Mouse (Mus musculus): ENCODE results near the gene Hydin.
"Not testable (repeated sequence)": the region's sequence is repeated elsewhere in the genome, so short reads cannot be mapped to it uniquely, and the experiment has no call there.

Gene Hydin

DNA sequence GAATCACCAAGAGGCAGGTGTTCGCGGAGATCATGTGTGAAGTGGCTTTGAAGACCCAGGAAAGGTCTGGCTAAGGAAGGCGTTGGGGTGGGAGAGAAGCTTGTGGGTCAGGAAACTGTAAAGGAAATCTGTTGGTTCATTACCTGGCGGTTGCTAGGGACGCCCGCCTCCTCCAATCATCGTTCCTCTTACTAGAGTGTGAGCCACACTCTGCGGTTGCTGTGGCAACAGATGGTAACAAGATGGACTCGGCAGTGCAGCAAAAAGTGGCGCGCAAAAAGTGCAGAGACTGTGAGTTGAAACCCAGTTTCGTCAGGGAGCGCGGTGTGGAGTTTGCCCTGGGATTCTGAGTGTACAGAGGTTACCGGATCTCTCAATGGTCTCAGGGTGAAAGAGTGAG lies at the start of gene Hydin:
Gene Hydin, plus strand, starts transcription at position 237 of the 400 bp plus-strand sequence.
- DNase-seq (ENCODE audit: low read depth, low spot score): peak; percentile 4

DNA sequence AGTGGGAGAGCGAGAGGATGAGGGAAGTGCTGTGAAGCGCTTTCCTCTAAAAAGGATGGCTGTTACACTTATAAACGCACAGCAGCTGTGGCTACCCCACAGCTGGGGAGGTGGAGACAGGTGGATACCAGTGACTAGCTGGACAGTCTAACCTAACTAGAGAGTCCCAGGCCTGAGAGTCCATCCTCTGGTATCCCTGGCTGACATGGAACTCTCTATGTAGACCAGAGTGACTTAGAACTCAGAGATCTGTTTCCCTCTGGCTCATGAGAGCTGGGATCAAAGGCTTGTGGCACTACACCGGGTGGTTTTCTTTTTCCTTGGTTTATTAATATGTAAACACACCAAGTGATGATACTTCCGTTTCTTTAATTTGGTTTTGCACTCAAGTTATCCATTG lies 49.6 kb upstream of the Hydin start:
- DNase-seq (ENCODE audit: low read depth, low spot score): no peak

DNA sequence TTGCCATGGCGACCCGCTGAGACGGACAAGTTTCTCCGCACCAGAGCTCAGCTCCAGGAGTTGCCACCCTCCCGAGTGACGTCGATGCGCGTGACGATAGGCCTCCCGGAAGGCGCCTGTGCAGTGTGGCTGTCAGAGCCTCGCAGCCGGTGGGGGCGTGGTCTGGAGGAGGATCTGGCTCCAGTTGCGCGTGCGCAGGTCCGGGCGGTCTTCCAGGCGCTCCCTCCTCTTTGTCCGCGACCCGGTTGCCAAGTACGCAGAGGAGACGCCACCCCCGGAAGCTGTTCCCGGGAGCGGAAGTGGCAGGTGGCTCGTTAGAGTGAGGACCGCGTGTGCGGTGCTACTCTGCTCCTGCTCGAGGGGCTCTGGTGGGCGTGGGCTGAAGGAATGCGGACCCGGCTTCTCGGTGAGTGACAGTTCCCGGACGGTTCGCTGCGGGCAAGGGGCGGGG lies 49.1 kb upstream of the Hydin start:
- DNase-seq (ENCODE audit: low read depth, low spot score): peak; percentile 100

DNA sequence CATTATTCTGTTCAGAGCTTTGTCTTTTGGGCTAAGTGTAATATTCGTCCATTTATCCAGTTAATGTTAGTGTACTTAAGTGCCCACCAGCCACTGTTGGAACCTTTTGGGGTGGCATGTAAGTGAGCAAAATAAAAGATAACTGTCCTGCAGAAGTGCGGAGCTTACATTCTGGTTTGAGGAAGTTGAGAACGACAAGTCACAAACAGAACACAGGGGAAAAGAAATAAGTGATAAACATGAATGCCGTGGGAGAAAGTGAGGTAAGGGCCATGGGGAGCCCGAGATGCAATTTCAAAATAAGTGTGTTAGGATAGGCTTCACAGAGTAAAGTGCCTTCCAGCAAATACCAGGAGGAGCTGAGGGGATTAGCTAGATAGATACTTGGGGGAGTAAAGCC lies 48.3 kb upstream of the Hydin start:
- DNase-seq (ENCODE audit: low read depth, low spot score): no peak

DNA sequence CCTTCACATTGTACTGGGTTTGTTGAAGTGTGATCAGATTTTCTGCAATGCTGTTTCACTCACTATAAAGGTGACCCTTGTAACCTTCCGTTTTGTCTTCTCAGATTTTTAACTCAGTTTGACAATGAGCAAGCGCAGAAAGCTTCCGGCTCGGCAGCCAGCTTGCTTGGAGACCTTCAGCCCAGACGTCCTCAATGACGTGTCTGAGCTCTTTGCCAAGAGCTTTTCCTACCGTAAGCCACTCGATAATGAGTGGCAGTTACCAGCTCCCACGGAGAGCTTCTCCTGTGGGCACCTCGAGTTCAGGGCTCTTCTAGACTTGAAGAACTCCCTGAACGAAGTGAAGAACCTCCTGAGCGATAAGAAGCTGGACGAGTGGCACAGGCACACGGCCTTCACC lies 45.8 kb upstream of the Hydin start:
- no peak for DNase-seq (ENCODE audit: low read depth, low spot score)

DNA sequence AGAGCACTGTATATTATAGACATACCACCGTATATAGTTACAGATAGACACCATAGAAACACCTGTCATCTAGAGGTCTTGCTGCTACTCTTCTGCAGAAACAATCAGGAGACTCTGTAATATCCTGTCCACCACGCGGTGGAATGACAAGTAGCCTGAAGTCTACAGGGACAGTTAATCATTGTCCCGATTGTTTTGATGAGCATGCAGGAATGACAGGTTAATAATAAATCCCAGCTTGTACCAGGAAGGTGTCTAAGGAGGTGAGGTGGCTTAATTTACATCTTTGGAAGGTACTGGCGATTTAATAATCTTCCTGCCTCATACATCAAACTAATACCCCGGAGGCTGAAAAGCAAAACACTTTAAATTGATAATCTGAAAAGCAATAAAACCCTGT lies 36.0 kb upstream of the Hydin start:
- no peak for DNase-seq (ENCODE audit: low read depth, low spot score)

DNA sequence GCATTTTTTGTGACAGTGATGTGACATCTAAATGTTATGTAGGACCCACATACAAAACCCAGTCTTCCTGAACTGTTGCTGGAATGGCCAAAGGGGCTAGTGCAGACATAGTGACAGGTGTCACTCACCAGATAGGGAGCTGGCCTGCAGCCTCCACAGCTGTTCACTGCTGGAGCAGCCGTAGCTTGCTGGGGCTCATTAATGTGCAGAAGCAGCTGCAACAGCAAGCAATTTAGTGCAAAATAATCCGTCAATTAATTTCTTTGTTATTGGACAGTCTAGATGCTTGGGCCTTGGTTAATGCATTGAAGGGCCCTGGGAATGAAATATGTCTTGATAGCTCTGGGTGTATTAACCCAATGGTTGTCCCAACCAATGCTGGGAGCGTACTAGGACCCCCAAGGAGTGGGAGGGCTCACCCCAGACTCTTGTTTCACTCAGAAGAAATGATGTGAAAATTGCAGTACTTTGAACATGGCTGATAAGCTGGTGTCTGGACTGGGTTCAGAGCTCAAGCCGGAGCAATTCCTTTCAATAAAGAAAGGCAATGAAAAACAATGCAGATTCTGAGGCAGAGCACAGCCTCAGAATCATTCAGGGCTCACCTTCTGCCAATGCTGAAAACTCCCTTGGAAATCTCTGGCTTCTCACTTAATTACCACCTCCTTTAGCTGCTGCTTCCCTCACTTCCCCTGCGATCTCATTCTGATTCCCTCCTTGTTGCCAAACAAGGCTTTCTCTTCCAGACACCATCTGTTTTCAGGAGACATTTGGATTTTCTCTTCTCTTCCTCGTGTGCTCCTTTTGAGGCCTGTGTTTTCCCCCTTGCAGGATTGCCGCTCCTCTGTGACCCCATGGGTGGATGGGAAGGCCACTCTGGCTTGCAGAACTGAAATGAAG lies 24.2 kb upstream of the Hydin start:
- no peak for DNase-seq (ENCODE audit: low read depth, low spot score)

DNA sequence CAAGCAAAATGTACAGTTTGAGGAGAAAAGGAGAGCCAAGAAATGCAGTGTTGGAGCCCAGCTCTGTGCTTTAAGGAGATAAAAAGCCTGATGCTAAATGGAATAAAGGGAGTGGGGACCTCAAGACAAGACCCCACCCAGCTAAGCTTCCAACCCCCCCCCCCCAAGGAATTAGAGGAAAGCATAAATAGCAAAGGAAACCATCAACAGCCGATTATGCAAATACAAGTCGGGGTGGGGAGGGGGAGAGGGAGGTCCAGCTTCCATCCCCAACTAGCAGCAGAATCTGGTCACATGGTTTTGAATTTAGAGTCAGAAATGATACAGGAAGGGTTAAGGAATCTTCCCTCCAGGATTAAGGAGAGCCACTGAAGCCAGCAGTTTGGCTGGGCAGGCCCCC lies 22.2 kb upstream of the Hydin start:
- no peak for DNase-seq (ENCODE audit: low read depth, low spot score)

DNA sequence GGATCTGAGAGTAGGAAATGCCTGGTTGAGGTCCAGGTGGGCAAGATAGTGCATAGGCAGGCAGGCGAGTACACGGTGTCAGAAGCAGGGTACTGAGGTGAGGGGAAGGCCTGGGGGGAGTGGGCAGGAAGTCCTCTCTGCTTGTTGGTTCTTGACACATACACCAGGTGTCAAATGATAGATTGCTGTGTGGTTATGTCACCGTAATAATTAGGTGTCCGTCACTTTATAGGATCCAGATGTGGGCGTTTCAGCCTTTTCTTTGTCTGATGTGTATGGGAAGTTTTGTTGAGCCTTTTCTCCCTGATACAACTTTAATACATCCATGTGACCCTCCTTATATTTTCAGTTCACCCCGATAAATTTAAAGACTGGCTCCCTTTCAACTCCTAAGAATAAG lies 19.5 kb upstream of the Hydin start:
- no peak for DNase-seq (ENCODE audit: low read depth, low spot score)

DNA sequence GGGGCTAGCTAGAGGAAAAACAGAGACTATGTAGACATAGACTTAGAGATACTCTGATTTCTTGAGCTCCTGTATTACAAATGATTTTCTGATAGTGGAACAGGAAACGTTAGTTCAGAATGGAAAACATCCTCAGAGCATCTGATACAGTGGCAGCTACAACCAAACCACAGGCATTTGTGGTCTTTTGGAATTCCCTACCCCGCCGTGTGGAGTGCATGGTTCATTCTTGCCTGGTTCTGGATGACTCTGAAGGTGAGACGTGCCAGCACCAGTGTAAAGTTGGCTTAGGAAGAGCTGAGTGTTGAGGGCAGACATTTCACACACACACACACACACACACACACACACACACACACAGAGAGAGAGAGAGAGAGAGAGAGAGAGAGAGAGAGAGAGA lies 12.8 kb upstream of the Hydin start:
- DNase-seq (ENCODE audit: low read depth, low spot score): no peak

DNA sequence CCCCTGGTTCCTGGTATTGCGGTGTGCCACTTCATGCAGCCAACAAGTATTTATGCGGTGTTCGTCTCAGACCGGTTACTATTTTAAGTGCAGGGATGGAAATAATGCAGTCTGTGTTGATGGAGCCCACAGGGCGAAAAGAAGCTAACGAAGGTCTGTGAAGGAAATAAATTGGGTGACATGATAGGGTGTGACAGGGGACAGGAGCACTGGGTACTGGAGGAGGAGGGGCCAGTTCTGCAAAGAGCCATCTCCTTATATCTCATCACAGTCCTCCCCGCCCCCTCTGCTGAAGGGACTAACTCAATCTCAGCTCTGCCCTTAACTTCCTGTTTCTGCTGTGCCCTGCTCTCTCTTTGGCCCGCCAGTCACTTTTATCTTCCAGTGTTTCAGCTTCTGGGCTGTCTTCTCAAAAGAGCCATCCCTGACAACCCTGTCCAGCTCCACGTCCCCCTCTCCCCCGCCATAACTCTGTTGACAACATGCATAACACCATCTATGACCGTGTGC lies 926 bp upstream of the Hydin start:
- no peak for DNase-seq (ENCODE audit: low read depth, low spot score)

DNA sequence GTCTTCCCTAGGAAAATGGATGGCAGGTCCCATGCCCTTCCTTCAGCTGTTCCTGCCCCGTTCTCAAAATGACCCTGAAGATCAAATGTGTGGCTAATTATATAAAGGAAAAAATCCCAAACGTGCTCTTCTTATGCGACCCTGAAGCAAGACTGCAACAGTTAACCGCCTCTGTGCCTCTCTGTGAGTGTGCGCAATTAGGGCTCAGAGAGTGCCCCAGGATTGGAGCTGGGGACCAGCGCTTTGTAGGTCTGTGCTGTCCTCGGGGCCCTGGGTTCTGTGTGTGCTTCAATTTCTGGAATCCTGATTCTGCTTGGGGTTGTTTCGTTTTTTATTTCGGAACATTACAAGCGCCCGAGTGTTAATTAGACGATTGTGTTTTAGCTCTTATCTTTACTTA lies 491 bp downstream of the Hydin start:
- DNase-seq (ENCODE audit: low read depth, low spot score): no peak

DNA sequence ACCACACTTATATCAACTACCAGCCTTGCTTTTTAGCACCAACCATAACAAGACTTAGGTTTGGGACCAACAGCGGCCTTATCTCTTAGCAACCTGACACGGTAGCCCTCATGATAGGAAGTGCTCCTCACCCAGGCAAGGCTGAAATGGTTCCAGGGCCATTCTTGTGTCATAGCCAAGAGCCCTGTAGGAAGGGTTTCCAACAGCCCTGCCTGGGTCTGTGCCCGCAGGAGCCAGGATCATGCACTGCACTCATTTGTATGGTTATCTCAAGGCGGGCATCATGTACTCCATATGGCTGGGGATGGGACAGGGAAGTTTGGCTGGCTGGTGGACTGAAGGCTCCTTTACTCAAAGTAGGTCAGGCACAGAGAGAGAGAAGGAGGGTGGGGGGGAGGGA lies 3.9 kb downstream of the Hydin start:
- DNase-seq (ENCODE audit: low read depth, low spot score): no peak

DNA sequence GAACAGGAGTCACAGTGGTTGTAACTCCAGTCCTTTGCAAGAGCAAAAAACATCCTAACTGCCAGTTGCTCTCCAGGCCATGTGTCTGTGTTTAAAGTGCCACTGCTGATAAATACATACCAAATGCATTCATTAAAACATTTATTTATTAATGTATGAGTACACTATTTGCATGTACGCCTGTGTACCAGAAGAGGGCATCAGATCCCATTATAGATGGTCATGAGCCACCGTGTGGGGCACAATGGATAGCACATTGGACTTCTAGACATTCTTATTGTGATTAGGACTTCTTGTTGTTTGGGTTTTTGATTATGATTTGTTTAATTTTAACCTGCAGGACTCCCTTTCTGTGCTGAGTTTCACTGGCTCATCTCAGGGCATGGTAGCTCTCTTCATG lies 6.6 kb downstream of the Hydin start:
- no peak for DNase-seq (ENCODE audit: low read depth, low spot score)

DNA sequence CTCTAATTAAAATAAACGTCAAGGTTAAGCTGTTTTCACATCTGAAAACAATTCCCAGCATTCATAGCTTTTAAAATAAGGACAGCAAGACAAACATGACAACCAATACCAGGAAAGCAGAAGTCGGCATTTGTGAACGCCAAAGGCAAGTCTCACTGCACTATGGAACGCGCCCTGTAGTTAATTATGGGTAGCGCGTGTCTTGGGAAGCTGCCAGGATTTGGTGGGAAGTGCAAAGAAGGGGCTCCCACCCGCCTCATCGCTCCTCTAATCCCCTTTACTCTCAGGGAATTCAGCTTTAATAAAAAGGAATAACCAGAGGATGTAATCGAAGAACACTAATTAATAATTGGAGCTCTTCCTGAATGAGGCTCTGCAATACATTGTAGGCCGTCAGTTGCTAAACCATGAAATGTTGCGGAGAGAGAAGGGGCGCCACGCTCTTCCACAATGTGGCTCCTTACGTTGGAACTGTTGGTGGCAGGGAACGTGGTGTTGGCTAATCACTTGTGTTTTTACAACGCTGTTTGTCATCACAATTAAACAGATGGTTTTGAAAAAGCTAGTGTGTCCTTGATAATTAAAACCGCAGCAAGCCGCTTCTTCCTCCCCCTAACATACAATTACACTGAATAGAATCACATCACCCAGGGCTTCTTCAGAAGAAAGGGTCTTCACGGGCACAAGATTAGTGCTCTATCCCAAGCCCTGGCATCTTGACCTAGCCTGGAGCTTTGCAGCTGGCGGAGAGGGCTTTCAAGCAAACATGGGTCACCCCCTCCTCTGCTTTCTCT lies 8.9 kb downstream of the Hydin start:
- DNase-seq (ENCODE audit: low read depth, low spot score): no peak

DNA sequence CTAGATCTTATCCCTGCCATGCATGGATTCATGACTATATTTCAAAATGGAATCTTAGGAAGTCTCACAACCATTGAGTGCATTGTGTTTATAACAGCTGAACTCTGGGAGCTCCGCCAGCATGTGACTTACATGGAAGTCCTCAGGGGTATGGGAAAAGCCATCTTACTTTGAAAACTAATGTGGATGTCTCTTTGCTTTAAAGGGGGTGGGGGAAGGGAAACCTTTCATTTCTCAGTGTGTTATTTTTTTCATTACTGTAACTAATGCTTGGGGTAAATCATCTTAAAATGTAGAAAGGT lies 9.4 kb downstream of the Hydin start:
- DNase-seq (ENCODE audit: low read depth, low spot score): no peak

DNA sequence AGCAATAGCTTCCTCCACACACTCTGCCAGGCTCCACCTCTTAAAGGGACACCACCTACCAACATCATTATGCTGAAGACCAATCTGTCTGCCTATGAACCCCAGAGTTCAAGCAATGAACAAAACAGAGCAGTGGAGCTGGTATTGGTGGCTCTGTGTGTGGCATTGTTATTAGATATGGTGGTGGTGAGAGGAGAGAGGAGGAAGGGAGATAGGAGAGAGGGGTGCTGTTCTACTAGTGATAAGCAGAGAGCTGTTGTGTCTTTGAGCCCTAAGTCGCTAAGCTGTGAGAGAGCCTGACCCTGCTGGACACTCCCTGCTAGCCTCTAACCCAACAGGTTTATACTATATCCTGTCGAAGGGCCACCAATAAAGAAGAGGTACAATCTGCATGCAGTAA lies 45.9 kb downstream of the Hydin start:
- DNase-seq (ENCODE audit: low read depth, low spot score): no peak

DNA sequence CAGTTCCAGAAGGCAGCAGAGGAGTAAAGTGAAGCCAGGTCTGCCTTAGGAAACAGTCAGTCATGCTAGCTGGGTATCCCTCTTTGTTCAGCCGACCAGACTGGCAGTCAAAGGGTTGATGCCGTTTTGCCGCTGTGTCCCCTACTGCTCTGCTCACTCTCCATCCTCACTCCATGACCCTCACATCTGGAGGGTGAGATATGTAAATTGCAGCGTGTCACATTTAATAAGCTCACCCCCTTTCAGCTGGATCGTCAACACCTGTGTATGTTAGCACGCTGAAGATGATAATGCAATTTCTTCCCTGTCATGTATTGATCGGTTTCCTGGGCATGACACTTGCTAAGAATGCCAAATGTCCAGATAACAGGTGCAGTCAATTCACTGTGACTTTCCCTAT lies 49.0 kb downstream of the Hydin start:
- DNase-seq (ENCODE audit: low read depth, low spot score): no peak

DNA sequence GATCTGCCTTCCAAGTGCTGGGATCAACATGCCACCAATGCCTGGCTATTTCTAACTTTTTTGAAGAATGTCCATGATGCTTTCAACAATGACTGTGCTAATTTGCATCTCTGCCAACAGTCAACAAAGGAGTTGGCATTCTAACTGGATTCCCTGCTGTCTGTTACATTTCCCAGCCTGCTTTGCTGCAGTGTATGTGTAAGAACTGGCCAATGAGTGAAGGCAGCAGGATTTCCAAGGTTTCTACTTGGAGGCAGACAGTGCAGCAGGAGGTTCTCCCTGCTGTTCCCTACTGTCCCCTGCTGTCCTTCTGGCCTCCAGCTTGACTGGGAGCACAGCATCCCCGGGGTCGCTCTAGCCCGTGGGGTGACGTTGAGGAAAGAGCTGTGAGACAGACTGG lies 52.8 kb downstream of the Hydin start:
- DNase-seq (ENCODE audit: low read depth, low spot score): no peak

DNA sequence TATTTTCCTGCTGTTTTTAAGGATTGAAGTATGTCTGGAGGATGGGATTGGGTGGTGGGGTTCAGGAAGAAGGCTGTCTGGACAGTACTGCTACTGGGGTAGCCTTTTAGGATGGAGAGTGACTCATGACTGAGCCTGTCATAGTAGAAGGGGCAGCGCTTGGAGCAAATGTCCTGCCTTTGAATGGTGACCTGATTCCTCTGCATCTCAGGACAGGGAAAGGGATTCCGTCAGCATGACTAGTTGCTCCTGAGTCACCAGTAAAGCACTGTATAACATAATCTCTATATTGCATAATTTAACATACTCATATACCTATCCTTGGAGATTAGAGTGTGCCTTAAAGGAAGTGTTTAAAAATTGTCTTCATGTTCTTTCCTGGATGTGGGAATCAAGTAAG lies 54.7 kb downstream of the Hydin start:
- DNase-seq (ENCODE audit: low read depth, low spot score): no peak

DNA sequence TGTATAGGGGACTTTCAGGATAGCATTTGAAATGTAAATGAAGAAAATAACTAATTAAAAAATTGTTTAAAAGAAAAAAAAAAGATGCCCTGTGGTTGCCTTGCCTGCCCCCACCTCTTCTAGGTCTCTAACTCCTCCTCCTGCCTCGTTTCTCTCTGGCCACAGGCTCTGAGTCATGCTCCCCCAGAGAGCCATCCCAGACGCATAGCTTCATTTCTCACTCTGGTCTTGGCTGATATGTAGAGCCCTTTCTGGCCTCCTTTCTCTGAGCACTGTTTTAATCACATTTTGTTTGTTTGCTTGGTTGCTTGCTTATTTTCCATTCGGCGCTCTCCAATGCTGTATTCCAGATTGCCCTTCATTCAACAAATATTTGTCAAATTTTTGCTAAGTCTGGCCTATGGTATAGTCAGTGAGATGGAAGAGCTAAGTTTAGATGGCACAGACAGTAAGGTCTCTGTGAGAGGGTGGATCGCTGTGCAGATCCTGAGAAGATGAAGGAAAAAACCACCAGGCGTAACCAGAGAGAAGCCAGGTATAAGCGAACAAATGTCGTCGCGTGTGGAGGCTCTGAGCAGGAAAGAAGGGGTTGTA lies 57.3 kb downstream of the Hydin start:
- no peak for DNase-seq (ENCODE audit: low read depth, low spot score)

DNA sequence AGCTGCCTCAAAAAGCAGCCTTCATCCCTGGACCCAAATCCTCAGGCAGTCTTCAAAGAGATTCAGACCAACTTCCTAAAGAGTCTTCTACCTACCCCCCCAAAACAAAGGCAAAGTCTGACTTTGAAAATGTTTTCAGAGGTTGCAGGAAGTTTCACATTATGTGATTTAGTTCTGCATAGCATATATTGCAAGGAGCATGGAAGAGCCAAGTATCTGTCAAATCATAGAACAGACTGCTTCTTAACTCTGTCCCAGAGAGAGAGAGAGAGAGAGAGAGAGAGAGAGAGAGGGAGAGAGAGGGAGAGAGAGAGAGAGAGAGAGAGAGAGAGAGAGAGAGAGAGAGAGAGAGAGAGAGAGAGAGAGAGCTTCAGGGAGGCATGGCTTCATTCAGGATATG lies 60.3 kb downstream of the Hydin start:
- not testable (repeated sequence) for DNase-seq (ENCODE audit: low read depth, low spot score)

DNA sequence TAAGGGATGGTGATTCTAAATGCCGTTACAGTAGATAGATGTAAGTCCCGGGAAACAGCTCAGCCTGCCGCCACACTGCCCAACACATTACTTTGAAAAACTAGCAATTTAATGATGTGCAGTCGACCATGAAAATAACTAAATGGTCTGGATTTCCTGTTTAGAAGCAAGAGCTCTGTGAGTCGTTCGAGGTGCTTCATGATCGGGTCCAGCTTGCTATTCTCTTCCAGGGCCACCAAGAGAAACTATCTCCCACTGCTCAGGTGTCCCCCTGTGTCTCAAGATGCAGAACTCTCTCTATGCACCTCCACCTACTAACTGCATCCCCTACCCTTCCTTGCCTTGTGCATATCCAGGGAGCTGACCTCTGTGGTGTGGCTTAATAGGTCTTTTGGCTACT lies 66.6 kb downstream of the Hydin start:
- no peak for DNase-seq (ENCODE audit: low read depth, low spot score)

Data from CD4-positive, CD25-positive, alpha-beta regulatory T cell, adult 2 months (primary cell).